Mouse (Mus musculus): ENCODE results near the gene Celf3.

Celf3 gene

DNA sequence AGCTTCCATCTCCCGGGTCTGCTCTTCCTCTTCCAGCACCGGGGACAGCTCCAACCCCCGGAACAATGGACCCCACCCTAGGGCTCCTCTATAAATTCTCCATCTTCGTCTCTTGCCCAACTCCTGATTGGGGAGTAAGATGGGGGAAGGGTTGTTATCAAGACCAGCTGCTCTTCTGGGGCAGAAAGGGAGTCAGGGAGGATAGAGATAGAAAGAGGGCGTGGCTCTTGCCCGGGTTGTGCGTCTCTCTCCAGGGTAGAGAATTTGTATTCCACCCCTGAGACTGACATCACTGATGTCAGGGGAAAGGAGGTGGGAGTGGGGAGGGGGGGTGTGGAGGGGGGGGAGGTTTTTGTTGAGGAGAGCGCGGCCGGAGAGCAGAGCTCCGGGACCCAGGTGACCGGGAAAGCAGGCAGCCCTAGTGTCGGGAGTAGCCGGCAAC is at the start of gene Celf3:
Celf3 (plus strand) TSS at position 315 of the 442 bp plus-strand sequence.
- WGBS, result under 1% methylated on average over 14 of the region's 14 CpGs

DNA sequence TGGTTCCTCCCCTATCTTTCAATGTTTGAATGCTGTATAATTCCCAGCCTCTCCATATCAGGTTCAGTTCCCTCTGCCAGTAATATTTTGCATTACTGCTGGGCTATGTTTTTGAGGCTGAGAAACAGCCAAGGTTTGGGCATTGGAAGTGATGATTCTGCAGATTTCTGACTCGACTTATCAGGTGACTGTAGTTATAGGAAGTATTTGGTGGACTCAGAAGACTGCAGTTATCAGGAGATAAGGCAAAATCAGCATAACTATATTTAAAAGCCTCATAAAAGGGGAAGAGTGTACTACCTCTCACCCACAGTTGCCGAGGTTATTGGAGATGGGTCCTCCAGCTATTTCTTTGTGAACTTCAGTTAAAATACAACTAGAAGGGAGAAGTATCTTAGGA is 47.1 kb upstream of the Celf3 start:
- WGBS, result 81% methylated on average over 2 of the region's 2 CpGs

DNA sequence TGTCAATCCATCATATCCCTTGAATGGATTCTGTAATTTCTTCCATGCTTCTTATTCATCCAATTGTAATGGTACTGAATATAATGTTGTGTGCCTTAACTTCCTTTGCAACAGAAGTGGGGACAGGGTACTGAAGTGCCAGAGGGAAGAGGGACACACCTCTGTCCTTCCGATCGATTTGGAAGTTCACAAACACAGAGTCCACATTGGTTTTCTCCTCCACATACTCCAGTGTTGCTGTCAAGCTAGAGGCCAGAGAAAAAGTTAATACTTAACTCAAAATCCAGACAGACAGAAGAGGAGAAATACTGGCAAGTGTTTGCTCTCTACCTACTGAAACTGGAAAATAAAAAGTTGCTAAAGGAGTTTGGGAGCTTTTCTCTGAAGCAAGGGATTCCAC is 43.8 kb upstream of the Celf3 start:
- WGBS, result 92% methylated on average over 2 of the region's 2 CpGs

DNA sequence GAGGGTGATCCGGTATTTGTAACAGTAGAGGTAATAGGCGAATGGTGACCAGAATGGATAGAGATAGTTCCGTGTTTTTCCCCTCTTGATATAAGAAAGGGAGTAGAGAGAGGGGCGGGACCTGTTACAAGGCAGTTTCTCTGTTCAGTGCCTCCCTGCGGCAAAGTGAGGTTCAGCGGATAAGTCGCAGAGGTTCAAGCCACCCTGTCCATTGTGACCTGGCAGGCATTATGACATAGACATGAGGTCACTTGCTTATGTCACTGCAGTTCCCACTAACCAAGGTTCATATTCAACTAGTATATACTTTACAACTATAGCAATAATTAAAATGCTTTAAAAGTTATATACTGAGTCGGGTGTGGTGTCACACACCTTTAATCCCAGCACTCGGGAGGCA is 41.7 kb upstream of the Celf3 start:
- 92% methylated on average over 9 of the region's 9 CpGs for WGBS

DNA sequence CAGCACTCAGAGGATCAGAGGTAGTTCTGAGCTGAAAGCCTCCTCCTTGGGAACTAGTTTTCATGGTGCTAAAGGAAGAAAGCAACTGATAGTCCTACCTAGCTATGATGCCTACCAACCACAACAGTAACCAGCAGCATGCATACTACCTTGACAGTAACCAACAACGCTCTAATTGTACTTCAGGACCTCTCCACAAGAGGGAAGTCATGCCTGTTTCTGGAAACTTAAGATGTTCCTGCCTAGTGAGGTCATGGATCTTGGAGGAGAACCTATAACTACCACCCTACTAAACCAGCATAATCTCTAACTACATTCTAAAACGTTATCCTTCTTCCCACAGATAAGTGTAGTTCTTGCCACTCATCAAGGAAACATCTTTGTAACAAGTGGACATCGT is 36.9 kb upstream of the Celf3 start:
- 43% methylated on average over 3 of the region's 3 CpGs for WGBS

DNA sequence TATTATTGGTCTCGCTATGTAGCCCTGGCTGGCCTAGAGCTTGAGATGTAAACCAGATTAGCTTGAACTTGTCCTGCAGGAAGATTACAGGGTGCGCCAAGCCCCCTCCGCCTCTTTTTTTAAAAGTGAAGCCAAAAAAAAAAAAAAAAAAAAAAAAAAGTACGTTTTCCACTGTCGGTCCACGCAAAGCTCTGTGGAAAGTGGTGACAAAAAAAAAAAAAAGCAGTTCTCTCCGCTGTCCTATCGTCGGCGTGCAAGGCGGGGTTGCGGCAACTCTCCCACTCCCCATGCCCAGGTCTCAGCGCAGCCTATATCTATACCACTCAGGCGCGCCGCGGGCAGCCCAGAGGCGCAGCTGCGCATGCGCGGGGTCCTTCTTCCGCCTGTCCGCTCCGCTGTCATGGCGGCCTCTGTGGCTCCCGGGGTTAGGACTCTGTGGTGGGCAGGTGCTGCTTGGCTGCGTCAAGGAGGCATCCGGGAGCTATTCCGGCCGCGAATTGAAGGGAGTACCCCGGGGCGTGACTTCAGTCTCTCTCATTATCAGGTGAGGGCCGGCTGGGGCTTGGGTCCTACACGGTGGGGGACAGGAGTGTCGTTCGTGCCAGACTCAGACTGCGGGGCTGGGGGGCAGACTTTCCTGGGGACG is 35.0 kb upstream of the Celf3 start, which contains the start of gene Mrpl9:
Mrpl9 (plus strand) TSS at position 368 of the 646 bp plus-strand sequence.
- WGBS, result under 1% methylated on average over 37 of the region's 39 CpGs

DNA sequence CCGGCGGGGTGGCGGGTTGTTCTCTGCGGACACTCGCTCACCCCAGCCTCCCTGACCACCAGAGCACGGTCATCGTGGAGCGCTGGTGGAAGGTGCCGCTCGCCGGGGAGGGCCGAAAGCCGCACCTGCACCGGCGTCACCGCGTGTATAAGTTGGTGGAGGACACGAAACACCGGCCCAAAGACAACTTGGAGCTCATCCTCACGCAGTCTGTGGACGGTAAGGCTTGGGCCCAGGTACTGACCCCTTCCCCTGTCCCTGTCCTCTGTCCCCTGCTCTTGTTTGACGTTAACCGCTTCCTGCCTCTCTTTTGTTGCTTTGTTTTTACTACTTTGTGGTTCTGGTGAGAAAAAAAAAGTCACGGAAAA is 34.5 kb upstream of the Celf3 start, which contains the start of gene Oaz3:
Oaz3 (minus strand) TSS at position 319 of the 368 bp plus-strand sequence.
- WGBS, result 1% methylated on average over 24 of the region's 24 CpGs

DNA sequence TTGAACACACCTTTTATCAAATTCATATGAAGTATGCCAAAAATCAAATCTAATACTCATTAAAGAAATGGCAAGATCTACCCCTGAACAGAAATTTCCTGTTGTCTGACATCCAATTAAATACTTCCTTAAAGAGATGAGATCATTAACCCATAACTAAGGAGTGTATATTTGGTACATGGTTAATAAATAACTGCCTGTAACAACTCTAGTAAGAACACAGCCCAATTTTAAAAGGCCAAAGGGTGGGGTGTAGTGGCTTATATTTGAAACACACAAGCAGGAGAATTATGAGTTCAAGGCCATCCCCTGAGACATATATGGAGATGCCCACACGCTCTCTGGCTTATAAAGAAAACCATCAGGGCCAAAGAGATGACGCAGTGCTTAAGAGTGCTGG is 28.7 kb upstream of the Celf3 start:
- WGBS, result 94% methylated on average over 2 of the region's 2 CpGs

DNA sequence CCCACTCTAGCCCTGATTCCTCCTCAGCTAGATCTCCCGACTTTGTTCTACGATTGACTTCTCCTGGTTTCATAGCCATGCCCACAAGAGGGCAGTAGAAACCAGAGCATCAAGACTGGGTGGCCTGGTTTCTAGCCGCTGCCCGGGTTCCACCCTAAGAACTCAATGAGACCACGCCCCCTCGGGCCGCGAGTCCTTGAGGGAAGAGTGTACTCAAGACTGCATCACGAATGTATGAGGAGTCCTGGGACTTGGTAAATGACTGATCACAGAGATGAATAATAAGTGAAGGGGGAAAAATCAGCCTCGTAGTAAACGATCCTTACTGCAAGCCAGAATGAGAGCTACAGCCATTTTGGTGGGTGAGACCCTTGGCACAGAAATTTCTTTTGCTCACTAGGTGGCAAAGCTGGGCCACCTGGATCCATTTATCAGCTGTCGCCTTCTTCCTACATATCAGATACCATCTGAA is 21.5 kb upstream of the Celf3 start:
- WGBS, result 1% methylated on average over 12 of the region's 12 CpGs

DNA sequence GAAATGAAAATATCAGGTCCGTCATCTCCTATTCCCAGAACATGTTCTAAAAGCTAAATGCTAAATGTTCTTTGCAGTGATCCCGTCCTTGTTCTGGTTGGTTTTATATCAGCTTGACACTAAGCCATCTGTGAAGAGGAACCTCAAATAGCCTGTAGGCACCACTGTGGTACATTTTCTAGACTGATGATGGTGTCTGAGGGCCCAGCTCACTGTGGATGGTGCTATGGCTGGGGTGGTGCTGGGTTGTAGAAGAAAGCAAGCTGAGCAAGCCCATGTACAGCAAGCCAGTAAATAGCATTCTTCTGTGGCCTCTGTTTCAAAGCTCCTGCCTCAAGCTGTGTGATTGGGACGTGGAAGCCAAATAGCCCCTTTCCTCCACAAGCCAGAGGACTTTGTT is 21.0 kb upstream of the Celf3 start:
- WGBS, result 59% methylated on average over 3 of the region's 3 CpGs

DNA sequence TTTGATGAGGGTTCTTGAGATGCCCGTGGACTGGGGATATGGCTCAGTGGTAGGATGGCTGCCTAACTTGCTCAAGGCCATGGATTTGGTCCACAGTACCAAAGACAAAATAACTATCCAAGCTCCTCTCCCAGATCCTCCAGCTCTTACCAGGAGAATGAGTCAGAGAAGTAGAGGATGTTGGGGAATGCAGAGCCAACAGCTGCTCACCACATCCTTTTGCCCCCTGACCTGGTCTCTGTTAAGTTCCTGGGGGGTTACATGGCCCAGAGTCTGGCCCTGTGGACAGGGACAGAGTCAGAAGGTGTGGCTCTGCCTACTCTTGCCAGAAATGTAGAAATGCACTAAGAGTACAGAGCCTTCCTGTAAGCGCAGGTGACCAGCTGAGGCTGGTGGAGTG is 18.3 kb upstream of the Celf3 start:
- 79% methylated on average over 2 of the region's 2 CpGs for WGBS

DNA sequence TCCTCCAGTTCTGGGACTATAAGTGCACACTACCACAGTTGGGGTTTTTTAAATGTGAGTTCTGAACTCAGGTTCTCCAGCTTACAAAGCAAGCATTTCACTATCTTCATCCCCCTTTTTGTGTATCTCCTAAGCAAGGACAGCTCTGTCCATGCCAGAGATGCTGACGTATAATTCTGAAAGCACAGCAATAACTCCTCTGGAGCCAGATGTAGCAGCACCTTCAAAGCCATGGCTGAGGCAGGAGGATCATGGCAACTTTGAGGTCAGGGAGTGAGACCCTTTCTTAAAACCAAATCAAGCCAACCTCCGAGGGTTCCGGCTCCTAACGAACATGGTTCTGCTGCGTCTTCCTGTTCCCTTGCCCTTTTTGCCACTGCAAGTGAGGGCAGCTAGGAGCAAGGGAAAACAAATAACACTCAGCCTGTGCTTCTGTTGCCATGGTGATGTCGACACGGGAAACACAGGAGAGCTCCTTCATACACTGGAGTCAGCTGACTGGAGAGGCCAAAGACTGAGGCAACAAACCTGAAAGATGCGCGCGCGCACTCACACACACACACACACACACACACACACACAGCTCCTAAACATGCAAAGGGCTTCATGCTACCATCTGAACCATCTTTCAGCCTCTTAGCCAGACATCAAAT is 14.0 kb upstream of the Celf3 start:
- WGBS, result 46% methylated on average over 11 of the region's 11 CpGs

DNA sequence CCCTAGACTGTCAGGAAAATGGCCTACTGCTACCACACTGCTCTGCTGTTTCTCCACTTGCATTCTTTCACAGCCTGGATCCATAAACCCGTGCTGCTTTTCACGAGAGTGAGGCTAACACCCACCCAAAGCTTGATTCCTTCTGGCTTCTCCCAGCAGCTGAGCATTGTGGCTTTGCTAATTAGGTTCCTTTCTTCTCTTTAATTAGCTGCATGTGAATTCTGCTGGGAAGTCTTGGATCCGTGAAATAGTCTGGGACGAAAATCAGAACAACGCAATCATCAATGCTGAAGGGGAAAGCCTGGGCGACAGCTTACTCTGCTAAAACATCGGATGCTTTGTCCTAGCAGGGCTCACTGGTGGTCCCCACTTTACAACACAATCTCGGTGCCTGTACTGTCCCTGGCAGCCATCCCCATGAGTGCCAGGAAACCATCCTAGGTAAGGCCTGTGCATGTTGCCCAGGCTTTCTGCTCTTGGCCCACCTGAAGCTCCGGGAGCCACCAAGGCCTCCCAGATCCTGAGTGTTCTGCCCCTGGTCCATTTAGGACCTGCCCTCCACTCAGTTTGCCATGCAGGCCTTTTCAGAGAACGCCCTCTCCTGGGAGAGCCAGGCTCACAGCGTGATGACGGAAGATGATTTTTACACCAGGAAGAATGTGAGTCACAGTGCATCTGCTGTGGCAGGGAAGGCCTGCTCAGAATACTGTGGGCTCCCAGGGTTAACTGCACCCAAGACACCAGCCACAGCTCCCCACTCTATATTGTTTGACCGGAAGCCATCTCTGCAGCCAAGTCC is 12.3 kb upstream of the Celf3 start:
- WGBS, result 32% methylated on average over 13 of the region's 13 CpGs

DNA sequence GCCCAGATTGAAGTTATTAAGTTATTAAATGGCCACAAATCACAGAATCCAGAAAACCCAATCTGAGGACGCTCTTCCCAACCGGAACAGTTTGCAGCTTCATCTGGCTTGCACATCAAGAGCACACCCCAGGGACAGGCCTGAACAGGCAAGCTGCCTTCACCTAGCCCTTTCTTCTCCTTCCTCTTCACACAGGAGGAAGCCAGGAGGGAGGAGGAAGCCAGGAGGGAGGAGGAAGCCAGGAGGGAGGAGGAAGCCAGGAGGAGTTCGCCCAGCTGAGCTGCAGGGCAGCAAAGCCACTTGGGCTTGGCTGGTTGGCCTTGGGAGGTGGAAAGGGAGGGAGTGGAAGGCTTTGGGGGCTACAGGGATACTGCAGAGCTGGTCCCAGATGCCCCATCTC is 9.2 kb upstream of the Celf3 start:
- WGBS, result 74% methylated on average over 3 of the region's 3 CpGs

DNA sequence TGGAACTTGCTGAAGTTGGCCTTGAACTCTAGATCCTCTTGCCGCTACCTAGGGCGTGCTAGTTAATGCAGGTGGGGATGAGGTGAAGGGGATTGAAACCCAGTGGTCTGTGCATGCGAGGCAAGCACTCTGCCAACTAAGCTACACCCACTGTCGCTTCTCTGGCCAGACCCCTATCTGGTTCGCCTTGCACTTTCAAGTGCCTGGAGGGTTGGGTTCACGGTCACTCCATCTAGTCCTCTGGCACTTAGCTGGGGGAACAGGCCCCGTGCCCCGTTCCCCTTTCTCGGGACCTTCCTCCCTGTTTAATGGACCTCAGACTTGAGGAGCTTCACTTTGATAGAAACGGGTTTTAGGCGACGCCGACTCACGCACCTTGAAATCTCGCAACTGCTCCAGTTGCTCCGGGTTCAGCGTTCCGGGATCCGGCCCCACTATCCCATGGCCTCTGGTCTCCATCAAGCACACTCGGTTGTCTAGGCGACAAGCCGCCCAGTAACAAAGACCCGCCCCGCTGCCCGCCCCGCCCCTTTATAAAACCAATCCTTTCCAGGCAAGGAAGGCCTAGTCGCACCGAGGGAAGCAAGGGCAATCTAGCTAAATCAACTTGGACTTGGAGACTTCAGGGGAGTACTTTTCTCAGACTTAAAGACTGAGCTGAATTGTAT is 5.5 kb upstream of the Celf3 start:
- 20% methylated on average over 28 of the region's 28 CpGs for WGBS

DNA sequence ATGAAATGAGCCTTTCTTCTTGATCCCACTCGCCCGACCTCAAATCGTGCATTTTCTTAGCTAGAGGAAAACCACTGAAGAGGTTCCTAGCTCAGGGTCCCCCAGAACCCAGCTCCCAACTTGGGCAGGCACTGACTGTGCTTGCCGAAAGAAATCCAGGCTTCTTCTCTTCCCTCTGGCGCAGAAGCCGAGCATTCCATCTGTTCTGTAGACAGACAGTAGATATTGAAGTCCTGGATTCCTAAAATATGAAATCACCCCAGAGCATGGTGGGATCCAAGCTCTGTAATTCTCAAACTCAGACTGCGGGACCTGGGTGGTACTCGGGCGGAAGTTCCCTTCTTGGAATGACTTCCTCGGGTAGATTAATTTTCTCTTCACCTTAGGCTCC is 5.0 kb upstream of the Celf3 start:
- 32% methylated on average over 10 of the region's 10 CpGs for WGBS

DNA sequence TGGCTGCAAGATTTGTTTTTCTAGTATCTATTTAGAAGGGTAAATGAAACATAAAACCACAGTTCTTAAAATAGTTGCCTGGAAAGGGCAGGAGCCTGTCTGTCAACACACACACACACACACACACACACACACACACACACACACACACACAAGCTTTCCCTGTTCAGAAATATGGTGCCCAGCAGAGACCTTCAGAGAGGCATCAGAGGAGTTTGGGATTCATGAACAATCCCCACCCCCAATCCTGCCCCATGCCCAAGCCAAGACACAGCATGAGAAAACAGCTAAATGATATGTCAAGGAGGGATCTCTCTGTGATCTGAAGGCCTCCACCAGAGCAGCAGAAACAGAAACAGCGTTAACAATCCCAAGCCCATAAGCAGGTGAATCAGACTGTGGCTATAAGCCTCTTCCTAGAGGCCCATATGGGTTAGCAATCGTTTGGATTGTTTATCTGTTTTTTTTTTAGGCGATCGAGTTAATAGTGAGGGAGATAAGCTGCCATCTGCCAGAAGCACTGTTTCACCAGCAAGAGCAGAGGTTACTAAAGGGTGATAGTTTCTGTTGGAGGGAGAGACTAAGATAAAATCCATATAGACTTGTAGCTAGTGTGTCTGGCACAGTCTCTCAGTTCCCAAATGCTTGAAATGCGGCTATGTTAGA is 4.4 kb upstream of the Celf3 start:
- WGBS, result 64% methylated on average over 5 of the region's 5 CpGs

DNA sequence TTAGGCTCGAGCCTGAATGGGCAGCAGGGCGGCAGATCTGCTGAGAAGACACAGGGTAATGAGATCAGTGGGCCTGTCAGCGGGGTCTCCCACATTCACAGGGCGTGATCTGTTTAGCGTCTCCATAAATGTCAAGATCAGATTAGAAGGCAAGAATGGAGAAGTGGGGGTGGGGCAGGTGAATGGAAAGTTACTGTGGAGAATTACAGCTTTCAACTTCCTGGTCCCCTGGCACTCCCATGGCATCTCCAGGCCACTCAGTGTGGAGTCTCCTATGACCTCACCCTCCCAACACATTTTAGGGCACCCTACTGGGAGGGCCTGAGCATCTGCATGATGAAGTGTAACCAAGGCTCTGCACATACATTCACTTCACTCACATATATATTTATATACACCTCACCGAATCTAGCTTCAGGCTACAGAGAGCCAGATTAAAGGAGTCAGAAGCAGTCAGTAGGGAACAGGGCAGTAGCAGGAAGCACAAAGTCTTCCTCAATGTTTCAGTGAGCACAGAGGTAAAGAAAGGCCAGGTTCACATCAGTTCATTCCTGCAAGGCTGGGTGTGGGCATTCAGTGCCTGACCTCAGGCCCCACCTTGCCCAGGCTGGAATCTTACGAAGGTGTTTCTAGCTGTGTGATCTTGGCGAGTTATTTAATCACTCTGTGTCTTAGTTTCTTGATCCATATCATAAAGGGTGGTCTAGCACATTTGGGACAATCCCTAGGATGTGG is 1.6 kb upstream of the Celf3 start:
- 70% methylated on average over 8 of the region's 8 CpGs for WGBS

DNA sequence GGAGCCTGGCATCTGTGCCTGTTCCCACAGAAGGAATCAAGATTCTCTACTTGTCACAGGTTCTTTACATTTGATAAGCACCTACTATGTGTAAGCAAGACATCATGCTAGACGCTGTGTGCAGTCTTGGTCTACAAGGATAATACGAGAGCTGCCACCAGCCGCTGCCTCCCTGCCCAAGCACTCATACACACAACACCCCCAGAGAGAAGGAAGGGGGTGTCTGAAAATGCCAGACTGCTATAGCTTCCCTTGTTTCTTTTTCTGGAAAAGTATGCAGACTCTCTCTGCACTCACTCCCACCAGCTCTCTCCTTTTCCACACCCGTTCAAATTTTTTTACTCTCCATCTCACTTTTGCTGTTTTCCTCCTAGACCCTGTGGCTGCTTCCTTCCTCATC is 651 bp upstream of the Celf3 start:
- 23% methylated on average over 4 of the region's 4 CpGs for WGBS

DNA sequence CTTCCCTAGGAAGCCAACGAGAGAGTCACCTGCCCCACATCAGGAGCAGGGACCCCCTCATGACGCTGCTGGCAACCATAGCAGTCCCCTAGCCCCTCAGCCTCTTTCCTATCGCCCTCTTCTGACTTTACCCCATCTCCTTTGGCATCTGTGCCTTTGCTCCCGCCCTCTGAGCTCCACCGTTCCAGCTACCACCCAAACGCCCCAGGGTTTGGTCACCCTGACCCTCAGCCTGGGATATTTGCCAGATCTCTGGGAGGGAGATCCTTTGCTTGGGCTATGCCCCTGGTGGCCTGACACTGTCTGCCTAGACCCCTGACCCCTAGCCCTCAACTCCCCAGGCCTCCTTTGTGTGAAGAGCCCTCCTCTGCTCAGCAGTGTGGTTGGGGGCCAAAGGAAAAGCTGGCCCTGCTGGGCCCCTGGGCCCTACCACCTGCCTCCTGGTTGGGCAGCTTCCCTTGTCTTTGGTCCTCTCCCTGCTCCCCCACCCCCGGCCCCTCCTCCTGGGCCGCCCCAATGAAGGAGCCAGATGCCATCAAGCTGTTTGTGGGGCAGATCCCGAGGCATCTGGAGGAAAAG is 585 bp downstream of the Celf3 start:
- 8% methylated on average over 9 of the region's 9 CpGs for WGBS
